Mouse (Mus musculus) left cerebral cortex, adult 2 months (tissue): ENCODE data around the gene Zfp652. TPM values are rescaled to one million over a fixed set of nuclear protein-coding genes. Genes with fewer than 3 reads are reported as not detected.

Experiments used
- DNase-seq, 2 experiments: peaks; one replicate each; pipeline ENCODE4 v3.0.0; 2021 to 2022; ENCODE audit warnings: low spot score in 2 of 2, mixed read lengths in 1 of 2; ENCODE audit errors: extremely low spot score in 1 of 2
- H3K27ac ChIP-seq: fragments of 200-600 bp; 2 replicates; pipeline ENCODE4 v1.8.1; 2022
- H3K4me3 ChIP-seq: fragments of 200-600 bp; 2 replicates; pipeline ENCODE4 v1.8.1; 2022
- CTCF ChIP-seq: fragments of 200-600 bp; IDR thresholded peaks from 2 replicates; pipeline ENCODE4 v1.8.1; 2022; ENCODE audit warnings: antibody characterized with exemption, mild to moderate bottlenecking, moderate library complexity
- intact Hi-C: fragments of 180-260 bp; cut with DNase I; formaldehyde crosslinking; loops from one replicate; pipeline ENCODE4 v1.15.1; 2025
- total RNA-seq, 2 experiments: library from RNA; stranded (reverse); gene quantifications; 2 replicates each; pipeline ENCODE4 v1.2.3; 2021

Zfp652 gene
- total RNA-seq, 2 experiments from 2014 or later: 42.3 to 43.5 TPM

GRCm38 (mm10) chr11:95713811-95714241 lies 1.4 kb downstream of the Zfp652 start:
- TF ChIP-seq CTCF: no peak
- intact Hi-C loops: loop anchor here (5.0 kb wide), 1 partner anchor 33 kb away; no protein-coding TSS in a partner anchor
- no peak for DNase-seq
- Histone ChIP-seq H3K27ac (peak overlapping the region; percentile 94), H3K4me3 (peak overlapping the region; percentile 76)

GRCm38 (mm10) chr11:95714411-95714810 lies 1.9 kb downstream of the Zfp652 start:
- intact Hi-C loops: loop anchor here (5.0 kb wide), 1 partner anchor 33 kb away; no protein-coding TSS in a partner anchor
- peak overlapping the region; percentile 76 for H3K4me3 ChIP-seq
- no peak for TF ChIP-seq CTCF
- H3K27ac ChIP-seq: no peak overlapping the region
- DNase-seq: no peak

- peak overlapping the region; percentile 1; the same call in 1 of the 2 replicates for H3K4me3 ChIP-seq
- peak in 1 of 2 experiments; percentile 18 for DNase-seq
- intact Hi-C loops: no loop called here
- no peak overlapping the region for H3K27ac ChIP-seq
- no peak for TF ChIP-seq CTCF
These were observed 3.7 kb downstream of the Zfp652 start for GRCm38 (mm10) chr11:95716136-95716535.

GRCm38 (mm10) chr11:95719356-95719755 lies 6.9 kb downstream of the Zfp652 start:
- no peak for TF ChIP-seq CTCF
- intact Hi-C loops: no loop called here
- DNase-seq: no peak
- H3K27ac ChIP-seq: no peak overlapping the region
- H3K4me3 ChIP-seq: no peak overlapping the region

- intact Hi-C loops: no loop called here
- no peak for TF ChIP-seq CTCF
- H3K4me3 ChIP-seq: no peak within 1 kb of the TSS
These were observed 10.8 kb downstream of the Zfp652 start, which contains the start of gene B130006D01Rik for GRCm38 (mm10) chr11:95723287-95723686. Gene B130006D01Rik (plus strand): TSS chr11:95723587.

GRCm38 (mm10) chr11:95724466-95724865 lies 12.0 kb downstream of the Zfp652 start:
- H3K27ac ChIP-seq: no peak overlapping the region
- intact Hi-C loops: no loop called here
- TF ChIP-seq CTCF: no peak
- no peak overlapping the region for H3K4me3 ChIP-seq
- no peak for DNase-seq

More at GRCm38 (mm10) chr11:95723287-95723686, 10.8 kb downstream of the Zfp652 start, which contains the start of gene B130006D01Rik:
- no peak within 1 kb of the TSS for H3K27ac ChIP-seq
- no peak for DNase-seq

- Histone ChIP-seq H3K27ac (no peak overlapping the region), H3K4me3 (no peak overlapping the region)
- TF ChIP-seq CTCF: no peak
- no peak for DNase-seq
- intact Hi-C loops: no loop called here
These were observed 13.7 kb downstream of the Zfp652 start for GRCm38 (mm10) chr11:95726156-95726555.

GRCm38 (mm10) chr11:95727947-95728346 lies 15.5 kb downstream of the Zfp652 start:
- Histone ChIP-seq H3K4me3 (no peak overlapping the region), H3K27ac (no peak overlapping the region)
- DNase-seq: no peak
- TF ChIP-seq CTCF: no peak; the same call in 1 of the 2 replicates
- intact Hi-C loops: no loop called here

- no peak for DNase-seq
- intact Hi-C loops: no loop called here
- no peak overlapping the region for H3K27ac ChIP-seq
- TF ChIP-seq CTCF: no peak
- H3K4me3 ChIP-seq: no peak overlapping the region
These were observed 16.7 kb downstream of the Zfp652 start for GRCm38 (mm10) chr11:95728916-95729907.

- no peak overlapping the region for H3K27ac ChIP-seq
- TF ChIP-seq CTCF: no peak
- no peak for DNase-seq
- H3K4me3 ChIP-seq: no peak overlapping the region
- intact Hi-C loops: no loop called here
These were observed 22.0 kb downstream of the Zfp652 start for GRCm38 (mm10) chr11:95734485-95734884.

GRCm38 (mm10) chr11:95737811-95738210 lies 25.3 kb downstream of the Zfp652 start:
- TF ChIP-seq CTCF: no peak
- no peak overlapping the region for H3K4me3 ChIP-seq
- no peak for DNase-seq
- no peak overlapping the region; the same call in 1 of the 2 replicates for H3K27ac ChIP-seq
- intact Hi-C loops: no loop called here

GRCm38 (mm10) chr11:95744521-95744920 lies 32.0 kb downstream of the Zfp652 start:
- no peak for DNase-seq
- Histone ChIP-seq H3K4me3 (no peak overlapping the region), H3K27ac (no peak overlapping the region)
- intact Hi-C loops: no loop called here
- TF ChIP-seq CTCF: no peak
